Mouse (Mus musculus): ENCODE data around the gene Tomm34. TPM values are rescaled to one million over a fixed set of nuclear protein-coding genes. Genes with fewer than 3 reads are reported as not detected.
A peak's percentile ranks its signal among the peaks of the same experiment; 100 is the strongest.

Gene Tomm34
- polyA plus RNA-seq, 1 experiment from 2014 or later: 32.4 TPM

DNA sequence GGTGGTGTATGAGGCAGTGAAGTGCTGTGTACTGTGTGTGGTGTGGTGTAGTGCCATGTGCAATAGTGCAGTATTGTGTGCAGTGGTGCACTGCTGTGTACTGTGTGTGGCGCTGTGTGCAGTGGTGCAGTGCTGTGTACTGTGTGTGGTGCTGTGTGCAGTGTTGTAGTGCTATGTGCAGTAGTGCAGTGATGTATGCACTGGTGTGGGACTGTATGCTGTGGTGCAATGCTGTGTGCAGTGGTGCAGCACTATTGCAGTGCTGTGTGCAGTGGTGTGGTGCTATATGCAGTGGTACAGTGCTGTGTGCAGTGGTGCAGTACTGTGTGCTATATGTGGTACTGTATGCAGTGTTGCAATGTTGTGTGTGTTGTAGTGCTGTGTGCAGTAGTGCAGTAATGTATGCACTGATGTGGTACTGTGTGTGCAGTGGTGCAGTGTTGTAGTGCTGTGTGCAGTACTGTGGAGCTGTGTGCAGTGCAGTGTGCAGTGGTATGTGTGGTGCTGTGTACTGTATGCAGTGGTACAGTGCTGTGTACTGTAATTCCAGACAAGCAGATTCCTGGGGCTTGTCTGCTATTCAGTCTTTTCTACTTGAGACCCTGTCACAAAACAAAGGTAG, 32.5 kb downstream of the Tomm34 start:
- 0 out of 2 replicates have a peak, but pooled peaks have one; percentile 34 for ATAC-seq
- Histone ChIP-seq H3K27me3 (replicated peaks) (no peaks in the 10 kb centered on the region), H3K9me3 (replicated peaks) (no peaks in the 10 kb centered on the region), H3K4me2 (no peak overlapping the region), H3K4me3 (no peak overlapping the region), H3K27ac (no peak overlapping the region), H3K9ac (no peak overlapping the region), H3K36me3 (no peaks in the 10 kb centered on the region), H3K4me1 (0 out of 2 replicates have a peak, but pooled peaks cover 5% of the 10 kb centered on the region)
- 80% methylated on average over 1 of the region's 1 CpGs for WGBS (ENCODE audit: insufficient replicate concordance)

DNA sequence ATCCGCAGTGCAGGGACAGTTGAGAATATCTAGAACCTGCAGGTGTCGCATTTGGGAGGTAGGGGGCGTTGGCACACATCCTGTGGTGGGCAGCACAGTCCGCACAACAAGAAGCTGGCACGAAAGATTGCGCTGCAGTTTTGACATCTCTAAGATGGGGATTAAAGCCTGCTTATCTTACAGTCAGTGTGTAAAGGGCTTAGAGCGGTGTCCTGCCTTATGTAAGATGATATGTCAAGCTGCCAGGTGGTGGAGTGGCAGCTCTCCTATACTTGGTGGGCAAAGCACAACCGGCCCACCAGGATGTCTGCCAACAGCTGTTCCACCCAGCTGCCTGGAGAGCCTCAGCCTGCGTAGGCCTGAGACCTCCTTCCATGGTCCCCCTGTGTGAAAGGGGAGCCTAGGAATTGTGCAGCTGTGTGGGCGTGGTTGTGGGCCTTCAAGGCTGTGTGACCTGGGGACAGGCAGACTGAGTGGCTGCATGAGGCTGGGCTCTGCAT, 34.4 kb downstream of the Tomm34 start:
- H3K9ac ChIP-seq: no peak overlapping the region
- H3K9me3 ChIP-seq (replicated peaks): no peaks in the 10 kb centered on the region
- H3K4me1 ChIP-seq: 0 out of 2 replicates have a peak, but pooled peaks cover 5% of the 10 kb centered on the region
- no peaks in the 10 kb centered on the region for H3K36me3 ChIP-seq
- no peak overlapping the region for H3K4me2 ChIP-seq
- H3K27me3 ChIP-seq (replicated peaks): no peaks in the 10 kb centered on the region
- H3K27ac ChIP-seq: no peak overlapping the region
- peak; percentile 50; the same call in 1 of the 2 replicates for ATAC-seq
- WGBS (ENCODE audit: insufficient replicate concordance): 26% methylated on average over 10 of the region's 10 CpGs
- no peak overlapping the region for H3K4me3 ChIP-seq

DNA sequence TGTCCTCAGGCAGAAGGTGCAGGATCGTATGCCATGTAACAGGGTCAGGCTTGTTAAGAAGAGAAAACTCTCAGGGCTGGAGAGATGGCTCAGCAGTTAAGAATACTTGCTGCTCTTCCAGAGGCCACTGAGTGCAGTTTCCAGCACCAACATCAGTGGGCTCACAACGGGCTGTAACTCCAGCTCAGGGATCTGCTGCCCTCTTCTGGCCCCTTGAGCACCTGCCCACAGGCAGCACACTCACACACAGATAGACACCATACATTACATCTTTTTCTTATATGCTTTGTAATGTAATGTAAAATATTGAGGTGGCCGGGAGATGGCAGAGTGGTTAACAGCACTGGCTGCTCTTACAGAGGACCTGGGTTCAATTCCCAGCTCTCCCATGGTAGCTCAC, 38.0 kb downstream of the Tomm34 start:
- Histone ChIP-seq H3K4me1 (0 out of 2 replicates have a peak, but pooled peaks cover 5% of the 10 kb centered on the region), H3K4me3 (no peak overlapping the region), H3K9me3 (replicated peaks) (no peaks in the 10 kb centered on the region), H3K9ac (no peak overlapping the region), H3K27me3 (replicated peaks) (no peaks in the 10 kb centered on the region), H3K4me2 (no peak overlapping the region), H3K36me3 (no peaks in the 10 kb centered on the region), H3K27ac (no peak overlapping the region)
- ATAC-seq: no peak
- WGBS (ENCODE audit: insufficient replicate concordance): 75% methylated on average over 3 of the region's 3 CpGs

DNA sequence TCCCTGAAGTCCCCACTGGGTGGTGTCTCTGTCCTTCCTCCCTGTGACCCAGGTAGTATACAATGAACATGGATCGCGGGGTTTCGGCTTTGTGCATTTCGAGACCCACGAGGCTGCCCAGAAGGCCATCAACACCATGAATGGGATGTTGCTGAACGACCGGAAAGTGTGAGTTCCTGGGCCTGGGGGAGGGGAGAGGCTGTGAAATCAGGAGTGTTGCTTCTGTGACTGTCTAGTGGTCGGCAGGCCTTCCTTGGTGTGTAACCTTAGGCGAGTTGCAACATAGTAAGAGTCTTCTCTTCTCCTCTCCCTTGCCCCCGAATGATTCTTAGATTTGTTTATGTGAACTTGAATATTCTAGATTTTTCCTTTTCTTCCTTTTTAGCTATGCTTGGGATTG, 39.8 kb downstream of the Tomm34 start:
- Histone ChIP-seq H3K9me3 (replicated peaks) (no peaks in the 10 kb centered on the region), H3K27me3 (replicated peaks) (no peaks in the 10 kb centered on the region), H3K9ac (no peak overlapping the region), H3K4me3 (no peak overlapping the region), H3K4me1 (no peaks in the 10 kb centered on the region), H3K4me2 (no peak overlapping the region), H3K36me3 (no peaks in the 10 kb centered on the region), H3K27ac (no peak overlapping the region)
- ATAC-seq: no peak
- WGBS (ENCODE audit: insufficient replicate concordance): 58% methylated on average over 10 of the region's 10 CpGs

DNA sequence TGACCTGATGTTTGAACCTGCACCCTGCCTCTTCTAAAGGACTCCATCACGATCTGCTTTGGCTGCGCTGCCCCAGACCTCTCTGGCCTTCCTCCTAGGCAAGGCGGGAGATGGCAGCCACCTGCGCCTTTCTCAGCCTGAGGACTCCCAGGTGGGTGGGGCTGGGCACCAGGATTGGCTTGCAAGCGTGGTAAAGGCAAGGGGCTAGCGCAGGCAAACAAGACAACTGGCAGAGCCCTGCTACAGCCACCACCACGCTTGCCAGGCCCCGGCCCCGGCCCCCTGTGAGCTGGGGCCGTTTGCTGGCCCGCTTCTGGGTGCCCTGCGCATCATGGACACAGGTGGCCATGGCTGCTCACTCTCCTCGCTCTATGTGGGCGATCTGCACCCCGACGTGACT, 45.8 kb downstream of the Tomm34 start, which contains the start of gene Pabpc1l:
TSS of gene Pabpc1l (plus strand) at position 301 of the 400 bp plus-strand sequence.
- Histone ChIP-seq H3K4me1 (no peaks in the 10 kb centered on the region), H3K36me3 (peaks cover under 1% of the 10 kb centered on the region; the same call in 1 of the 2 replicates), H3K9ac (no peak within 1 kb of the TSS), H3K4me3 (no peak within 1 kb of the TSS), H3K27me3 (replicated peaks) (no peaks in the 10 kb centered on the region), H3K4me2 (no peak within 1 kb of the TSS), H3K9me3 (replicated peaks) (no peaks in the 10 kb centered on the region), H3K27ac (no peak within 1 kb of the TSS)
- no peak for ATAC-seq
- WGBS (ENCODE audit: insufficient replicate concordance): 77% methylated on average over 16 of the region's 16 CpGs

DNA sequence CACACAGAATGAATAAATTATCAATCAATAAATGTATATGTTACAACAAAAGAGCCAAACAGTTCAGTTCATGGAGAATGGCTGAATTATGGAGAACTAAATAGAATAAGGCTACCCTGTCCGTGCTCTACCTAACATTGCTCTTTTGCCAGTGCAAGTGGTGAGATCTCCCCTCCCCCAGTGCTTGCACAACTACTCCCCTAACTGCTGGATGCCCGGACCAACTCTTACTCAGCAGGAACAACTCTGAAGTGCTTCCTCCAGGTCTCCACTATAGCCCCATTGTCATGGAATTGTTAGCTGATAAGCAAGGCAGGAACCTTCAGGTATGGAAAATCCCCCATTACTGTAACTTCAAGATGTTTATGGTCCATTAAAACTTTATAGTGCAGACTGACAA, 48.9 kb downstream of the Tomm34 start:
- Histone ChIP-seq H3K27ac (no peak overlapping the region), H3K4me2 (no peak overlapping the region), H3K4me3 (no peak overlapping the region), H3K27me3 (replicated peaks) (no peaks in the 10 kb centered on the region), H3K9ac (no peak overlapping the region), H3K4me1 (no peaks in the 10 kb centered on the region), H3K36me3 (peaks cover 30% of the 10 kb centered on the region), H3K9me3 (replicated peaks) (no peaks in the 10 kb centered on the region)
- WGBS (ENCODE audit: insufficient replicate concordance): 23% methylated on average over 2 of the region's 2 CpGs
- no peak for ATAC-seq

DNA sequence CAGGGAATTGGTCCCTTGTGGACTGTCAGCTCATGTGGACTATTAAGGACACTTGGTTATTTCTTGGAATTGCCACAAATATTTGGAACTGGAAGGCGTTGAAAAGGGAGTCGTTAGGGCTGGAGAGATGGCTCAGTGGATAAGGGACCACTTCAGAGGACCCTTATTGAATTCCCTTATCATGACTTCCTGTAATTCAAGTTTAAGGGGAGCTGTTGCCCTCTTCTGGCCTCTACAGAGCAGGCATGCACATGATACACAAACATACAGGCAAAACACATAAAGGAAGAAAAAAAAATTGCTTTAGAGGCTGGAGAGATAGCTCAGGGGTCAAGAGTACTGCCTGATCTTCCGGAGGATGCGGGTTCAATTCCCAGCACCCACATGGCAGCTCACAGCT, 51.0 kb downstream of the Tomm34 start:
- no peak overlapping the region for H3K27ac ChIP-seq
- no peaks in the 10 kb centered on the region for H3K9me3 ChIP-seq (replicated peaks)
- peaks cover 52% of the 10 kb centered on the region for H3K36me3 ChIP-seq
- 63% methylated on average over 4 of the region's 4 CpGs for WGBS (ENCODE audit: insufficient replicate concordance)
- no peak overlapping the region for H3K4me2 ChIP-seq
- H3K27me3 ChIP-seq (replicated peaks): no peaks in the 10 kb centered on the region
- no peaks in the 10 kb centered on the region for H3K4me1 ChIP-seq
- no peak overlapping the region for H3K9ac ChIP-seq
- ATAC-seq: no peak
- H3K4me3 ChIP-seq: no peak overlapping the region

DNA sequence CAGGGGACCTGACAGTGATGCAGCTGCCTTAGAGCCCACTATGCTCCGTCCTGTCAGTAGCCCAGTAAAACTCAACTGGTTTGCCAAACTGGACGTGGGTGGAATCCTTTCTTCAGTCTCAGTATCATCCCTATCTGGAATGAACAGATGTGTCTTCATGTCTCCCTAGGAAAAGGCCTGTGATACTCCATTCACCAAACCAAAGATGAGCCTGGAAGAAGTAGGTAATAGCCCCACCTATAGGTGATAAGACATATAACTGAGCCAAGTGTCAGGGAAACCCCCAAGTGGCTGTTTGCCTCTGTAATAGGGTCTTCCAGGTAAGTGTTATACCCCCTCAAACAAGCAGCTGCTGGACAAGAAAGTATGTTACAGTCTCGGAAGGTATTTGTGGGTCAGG, 52.1 kb downstream of the Tomm34 start:
- Histone ChIP-seq H3K9ac (no peak overlapping the region), H3K4me1 (no peaks in the 10 kb centered on the region), H3K27ac (no peak overlapping the region), H3K4me2 (no peak overlapping the region), H3K27me3 (replicated peaks) (no peaks in the 10 kb centered on the region), H3K9me3 (replicated peaks) (no peaks in the 10 kb centered on the region), H3K4me3 (no peak overlapping the region), H3K36me3 (peaks cover 62% of the 10 kb centered on the region)
- no peak for ATAC-seq
- WGBS (ENCODE audit: insufficient replicate concordance): 69% methylated on average over 3 of the region's 3 CpGs

DNA sequence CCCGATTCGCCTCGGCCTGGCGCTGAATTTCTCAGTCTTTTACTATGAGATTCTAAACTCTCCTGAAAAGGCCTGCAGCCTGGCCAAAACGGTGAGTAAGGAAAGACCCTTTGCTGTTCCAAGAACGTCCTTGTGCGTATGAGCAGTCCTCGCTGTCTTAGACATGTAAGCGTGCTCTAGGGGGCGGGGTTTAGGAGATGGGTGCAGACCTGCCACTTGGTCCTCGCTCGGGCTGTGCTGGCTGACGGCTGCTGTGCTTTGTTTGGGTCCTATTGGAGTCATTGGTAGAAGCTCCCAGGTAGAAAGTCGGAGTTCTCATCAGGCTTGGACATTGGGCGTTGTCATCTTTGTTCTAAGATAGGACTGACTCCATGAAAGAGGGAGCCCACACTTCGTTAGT, 55.7 kb downstream of the Tomm34 start:
- H3K4me3 ChIP-seq: no peak overlapping the region
- 90% methylated on average over 16 of the region's 16 CpGs for WGBS (ENCODE audit: insufficient replicate concordance)
- H3K4me1 ChIP-seq: peaks cover 17% of the 10 kb centered on the region
- H3K9me3 ChIP-seq (replicated peaks): no peaks in the 10 kb centered on the region
- no peaks in the 10 kb centered on the region for H3K27me3 ChIP-seq (replicated peaks)
- peaks cover 92% of the 10 kb centered on the region for H3K36me3 ChIP-seq
- H3K9ac ChIP-seq: no peak overlapping the region
- no peak overlapping the region for H3K27ac ChIP-seq
- no peak for ATAC-seq
- no peak overlapping the region for H3K4me2 ChIP-seq

DNA sequence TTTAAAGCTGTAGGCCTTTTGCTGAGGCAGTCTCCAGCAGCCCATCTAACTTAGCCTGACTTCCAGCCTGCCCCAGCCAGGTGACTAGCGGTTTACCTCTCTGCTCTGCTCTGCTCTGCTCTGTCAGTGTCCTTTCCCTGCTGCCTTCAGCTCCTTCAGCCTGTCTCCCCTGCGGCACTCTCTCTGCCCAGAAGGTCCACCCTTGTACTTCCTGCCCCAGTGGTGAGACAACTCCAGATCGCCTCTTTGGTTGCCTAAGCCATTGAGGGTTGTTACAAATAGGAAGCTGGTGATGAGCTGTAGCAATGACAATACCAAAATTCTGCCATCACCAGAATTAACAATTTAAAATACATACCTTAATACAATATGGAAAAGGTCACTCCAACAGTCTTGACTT, 60.0 kb downstream of the Tomm34 start:
- no peak overlapping the region for H3K9ac ChIP-seq
- H3K4me1 ChIP-seq: peaks cover 56% of the 10 kb centered on the region
- H3K36me3 ChIP-seq: peaks cover 50% of the 10 kb centered on the region
- H3K9me3 ChIP-seq (replicated peaks): no peaks in the 10 kb centered on the region
- no peak for ATAC-seq
- H3K27me3 ChIP-seq (replicated peaks): no peaks in the 10 kb centered on the region
- no peak overlapping the region for H3K4me2 ChIP-seq
- H3K4me3 ChIP-seq: no peak overlapping the region
- no peak overlapping the region for H3K27ac ChIP-seq
- 66% methylated on average over 3 of the region's 3 CpGs for WGBS (ENCODE audit: insufficient replicate concordance)

DNA sequence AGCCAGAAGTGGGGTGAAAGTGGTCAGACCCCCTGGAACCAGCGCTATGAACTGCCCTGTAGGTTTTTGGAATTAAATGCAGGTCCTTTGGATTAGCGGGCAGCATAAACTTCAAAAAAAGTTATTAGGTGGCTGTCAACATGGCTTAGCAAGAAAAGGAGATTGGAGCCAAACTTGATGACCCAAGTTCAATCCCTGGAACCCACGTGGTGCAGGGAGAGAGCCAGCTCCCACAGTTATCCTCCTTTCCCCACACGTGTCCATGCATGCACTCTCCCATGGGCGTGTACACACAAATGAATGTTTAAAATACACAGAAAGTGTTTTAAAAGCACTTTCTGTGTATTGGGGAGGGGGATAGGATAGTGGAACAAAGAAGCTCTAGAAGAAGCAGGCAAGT, 60.5 kb downstream of the Tomm34 start:
- WGBS (ENCODE audit: insufficient replicate concordance): 77% methylated on average over 5 of the region's 5 CpGs
- H3K4me1 ChIP-seq: peaks cover 60% of the 10 kb centered on the region
- no peak for ATAC-seq

DNA sequence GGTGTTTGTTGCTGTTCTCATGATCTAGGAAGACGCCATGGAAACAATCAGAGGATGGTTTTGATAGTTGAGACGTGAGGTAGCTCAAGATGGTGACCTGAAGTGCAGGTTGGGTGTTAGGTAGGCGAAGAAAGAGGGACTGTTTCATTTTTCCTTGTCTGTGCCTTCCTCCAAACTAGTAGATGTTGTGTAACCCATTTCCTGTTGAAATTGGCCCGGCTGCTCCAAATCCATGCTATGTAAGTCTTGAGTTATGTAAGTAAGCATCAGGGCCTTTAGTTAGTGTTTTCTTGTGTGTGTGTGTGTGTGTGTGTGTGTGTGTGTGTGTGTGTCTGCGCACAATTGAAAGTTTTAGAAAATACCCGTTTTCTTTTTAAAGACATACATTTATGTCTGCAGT, 61.7 kb downstream of the Tomm34 start:
- H3K4me2 ChIP-seq: no peak overlapping the region
- H3K27me3 ChIP-seq (replicated peaks): no peaks in the 10 kb centered on the region
- peaks cover 33% of the 10 kb centered on the region for H3K36me3 ChIP-seq
- 73% methylated on average over 6 of the region's 6 CpGs for WGBS (ENCODE audit: insufficient replicate concordance)
- no peak overlapping the region for H3K4me3 ChIP-seq
- no peak overlapping the region for H3K27ac ChIP-seq
- H3K4me1 ChIP-seq: peaks cover 73% of the 10 kb centered on the region
- no peak for ATAC-seq
- no peaks in the 10 kb centered on the region for H3K9me3 ChIP-seq (replicated peaks)
- no peak overlapping the region for H3K9ac ChIP-seq

More for the DNA sequence above, 60.5 kb downstream of the Tomm34 start:
- no peak overlapping the region for H3K9ac ChIP-seq
- no peak overlapping the region for H3K4me2 ChIP-seq
- no peak overlapping the region for H3K27ac ChIP-seq
- H3K36me3 ChIP-seq: peaks cover 45% of the 10 kb centered on the region
- H3K9me3 ChIP-seq (replicated peaks): no peaks in the 10 kb centered on the region
- no peak overlapping the region for H3K4me3 ChIP-seq
- H3K27me3 ChIP-seq (replicated peaks): no peaks in the 10 kb centered on the region

All from liver, embryonic 12.5 days (tissue).